Mouse (Mus musculus) lung, postnatal 0 days (tissue): ENCODE results near the gene Neurog1. TPM values are rescaled to one million over a fixed set of nuclear protein-coding genes. Genes with fewer than 3 reads are reported as not detected.
A peak's percentile ranks its signal among the peaks of the same experiment; 100 is the strongest.

ENCODE experiments used
- ATAC-seq: fragments of 200-750 bp; cut with Nextera tagmentation; 2 replicates; pipeline ENCODE4 v1.8.0; 2017; ENCODE audit warnings: moderate library complexity
- DNase-seq: peaks from one replicate; pipeline ENCODE4 v3.0.0-alpha.2; 2016; ENCODE audit warnings: low spot score
- H3K27ac ChIP-seq: fragments of 300-500 bp; sonication (generic); 2 replicates; pipeline ENCODE4 v1.5.1; 2014; ENCODE audit warnings: antibody characterized with exemption, mild to moderate bottlenecking, low read length, mixed read lengths
- H3K27me3 ChIP-seq: fragments of 300-500 bp; sonication (generic); replicated peaks from 2 replicates; pipeline ENCODE4 v1.6.1; 2014; ENCODE audit warnings: low read length, mixed read lengths; ENCODE audit not compliant: insufficient read depth
- H3K36me3 ChIP-seq: fragments of 300-500 bp; sonication (generic); 2 replicates; pipeline ENCODE4 v1.6.1; 2014; ENCODE audit warnings: low read length, mixed read lengths; ENCODE audit not compliant: insufficient read depth
- H3K4me1 ChIP-seq: fragments of 300-500 bp; sonication (generic); 2 replicates; pipeline ENCODE4 v1.6.1; 2014; ENCODE audit warnings: antibody characterized with exemption, low read depth, low read length, mixed read lengths; ENCODE audit not compliant: insufficient read depth
- H3K4me2 ChIP-seq: fragments of 300-500 bp; sonication (generic); replicated peaks from 2 replicates; pipeline ENCODE4 v1.6.1; 2014; ENCODE audit warnings: low read depth, mild to moderate bottlenecking, low read length, moderate library complexity, mixed read lengths
- H3K4me3 ChIP-seq: fragments of 300-500 bp; sonication (generic); 2 replicates; pipeline ENCODE4 v1.5.1; 2014; ENCODE audit warnings: low read depth, low read length
- H3K9ac ChIP-seq: fragments of 300-500 bp; sonication (generic); replicated peaks from 2 replicates; pipeline ENCODE4 v1.6.1; 2014; ENCODE audit warnings: low read depth, mild to moderate bottlenecking
- H3K9me3 ChIP-seq: fragments of 300-500 bp; sonication (generic); 2 replicates; pipeline ENCODE4 v1.6.1; 2016; ENCODE audit warnings: low read length, mixed read lengths
- CTCF ChIP-seq: IDR thresholded peaks from 2 replicates; pipeline ENCODE4 v1.5.1; 2016; ENCODE audit warnings: antibody characterized with exemption, mild to moderate bottlenecking
- EP300 ChIP-seq: IDR thresholded peaks from 2 replicates; pipeline ENCODE4 v1.6.1; 2016; ENCODE audit warnings: antibody characterized with exemption, mild to moderate bottlenecking, control low read depth
- WGBS: fragments of 180-500 bp; shearing (Covaris S2); extraction: QIAGEN DNeasy Blood & Tissue Kit; methylation state at CpG from one replicate; pipeline ENCODE4 v1.1.7; 2014; 5-methylcytosine and 5-hydroxymethylcytosine counted together
- polyA plus RNA-seq: library from polyadenylated mRNA; unstranded; fragments of >200 nt; fragmentation: Nextera tagmentation; extraction: Ambion mirVana; gene quantifications from 2 replicates; pipeline ENCODE4 v1.2.1, GENCODE M21; 2015

Gene Neurog1
- polyA plus RNA-seq, 1 experiment from 2014 or later, result not detected

DNA sequence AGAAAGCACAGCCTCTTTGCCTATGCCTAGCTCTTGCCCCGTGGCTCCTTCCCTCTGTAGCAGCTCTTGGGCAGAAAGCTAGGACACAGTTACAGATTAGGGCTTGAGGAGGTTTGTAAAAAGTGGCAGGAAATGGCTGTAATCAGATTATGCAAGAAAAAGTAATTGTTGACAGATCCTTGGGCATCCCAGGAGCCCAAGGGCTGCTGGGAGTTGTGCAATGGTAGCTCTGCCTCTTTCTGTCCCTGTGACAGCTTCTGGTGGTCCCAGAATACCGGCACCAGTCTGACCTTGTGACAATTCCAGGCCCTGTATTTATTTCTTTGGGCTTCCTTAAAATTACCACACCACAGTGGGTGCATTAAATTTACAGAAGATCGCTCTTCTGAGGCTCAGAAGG is 1.4 kb upstream of the Neurog1 start:
- Histone ChIP-seq H3K4me2 (no peak overlapping the region), H3K9me3 (no peaks in the 10 kb centered on the region), H3K27me3 (peaks cover 93% of the 10 kb centered on the region), H3K27ac (no peak overlapping the region), H3K9ac (no peak overlapping the region), H3K4me3 (no peak overlapping the region), H3K4me1 (peaks cover 5% of the 10 kb centered on the region; the same call in 1 of the 2 replicates), H3K36me3 (no peaks in the 10 kb centered on the region)
- peak; percentile 33 for DNase-seq
- ATAC-seq, result no peak
- TF ChIP-seq EP300 (no peak), CTCF (no peak)
- WGBS, result 17% methylated on average over 3 of the region's 3 CpGs

DNA sequence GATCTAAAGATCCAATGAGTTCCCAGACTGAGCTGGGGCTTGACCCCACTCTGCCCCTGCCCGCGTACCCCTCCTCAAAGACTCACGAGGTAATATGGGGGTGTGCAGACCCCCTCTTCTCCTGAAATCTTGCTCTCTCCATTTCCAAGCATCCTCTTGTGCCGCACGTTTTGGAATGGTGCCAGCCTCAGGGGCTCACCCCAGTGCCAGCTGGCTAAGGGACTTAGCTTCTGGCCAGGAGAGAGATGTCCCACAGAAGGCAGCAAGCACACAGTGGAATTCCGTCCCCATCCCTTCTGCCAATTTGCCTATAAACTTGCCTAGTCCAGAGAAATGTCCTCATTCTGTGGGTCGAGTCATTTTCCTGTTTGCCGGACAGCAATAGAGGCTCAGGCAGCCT is 820 bp upstream of the Neurog1 start:
- WGBS, result 8% methylated on average over 8 of the region's 8 CpGs
- peaks cover 5% of the 10 kb centered on the region; the same call in 1 of the 2 replicates for H3K4me1 ChIP-seq
- no peak overlapping the region for H3K9ac ChIP-seq
- no peaks in the 10 kb centered on the region for H3K36me3 ChIP-seq
- DNase-seq (no peak), ATAC-seq (no peak)
- H3K27me3 ChIP-seq, result peaks cover 92% of the 10 kb centered on the region
- H3K4me2 ChIP-seq, result no peak overlapping the region
- H3K9me3 ChIP-seq, result no peaks in the 10 kb centered on the region
- H3K27ac ChIP-seq, result no peak overlapping the region
- H3K4me3 ChIP-seq, result no peak overlapping the region
- TF ChIP-seq CTCF (no peak), EP300 (no peak)

DNA sequence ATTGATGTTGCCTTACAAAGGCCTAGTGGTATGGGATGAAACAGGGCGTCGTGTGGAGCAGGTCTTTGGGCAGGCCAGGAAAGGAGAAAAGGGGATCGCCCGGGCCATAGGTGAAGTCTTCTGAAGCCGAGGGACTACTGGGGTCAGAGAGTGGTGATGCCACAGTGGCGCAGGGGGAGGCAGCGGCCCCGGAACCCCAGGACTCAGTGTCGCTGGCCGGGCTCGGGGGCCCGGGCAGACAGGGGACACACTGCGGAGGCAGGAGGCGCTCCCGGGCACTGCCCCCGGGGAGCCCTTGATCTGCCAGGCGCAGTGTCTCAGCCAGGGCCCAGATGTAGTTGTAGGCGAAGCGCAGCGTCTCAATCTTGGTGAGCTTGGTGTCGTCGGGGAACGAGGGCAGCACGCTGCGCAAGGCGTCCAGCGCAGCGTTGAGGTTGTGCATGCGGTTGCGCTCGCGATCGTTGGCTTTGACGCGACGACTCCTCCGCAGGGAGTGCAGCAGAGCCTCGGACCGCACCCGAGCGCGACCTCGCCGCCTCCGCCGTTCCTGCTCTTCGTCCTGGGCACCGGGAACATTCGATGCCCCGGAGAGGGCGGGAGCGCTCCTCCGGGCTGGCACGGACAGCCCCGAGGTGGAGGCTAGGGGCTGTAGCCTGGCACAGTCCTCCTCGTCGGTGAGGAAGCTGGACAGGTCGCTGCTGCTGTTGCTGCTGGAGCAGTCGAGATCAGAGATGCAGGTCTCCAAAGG is 613 bp downstream of the Neurog1 start:
- H3K4me2 ChIP-seq, result no peak overlapping the region
- no peak overlapping the region for H3K9ac ChIP-seq
- no peak overlapping the region for H3K4me3 ChIP-seq
- no peak for TF ChIP-seq EP300
- TF ChIP-seq CTCF, result no peak
- H3K4me1 ChIP-seq, result peaks cover 5% of the 10 kb centered on the region; the same call in 1 of the 2 replicates
- peaks cover 89% of the 10 kb centered on the region for H3K27me3 ChIP-seq
- no peak overlapping the region for H3K27ac ChIP-seq
- no peaks in the 10 kb centered on the region for H3K36me3 ChIP-seq
- no peak for DNase-seq
- WGBS, result 1% methylated on average over 53 of the region's 59 CpGs
- no peak for ATAC-seq
- no peaks in the 10 kb centered on the region for H3K9me3 ChIP-seq

DNA sequence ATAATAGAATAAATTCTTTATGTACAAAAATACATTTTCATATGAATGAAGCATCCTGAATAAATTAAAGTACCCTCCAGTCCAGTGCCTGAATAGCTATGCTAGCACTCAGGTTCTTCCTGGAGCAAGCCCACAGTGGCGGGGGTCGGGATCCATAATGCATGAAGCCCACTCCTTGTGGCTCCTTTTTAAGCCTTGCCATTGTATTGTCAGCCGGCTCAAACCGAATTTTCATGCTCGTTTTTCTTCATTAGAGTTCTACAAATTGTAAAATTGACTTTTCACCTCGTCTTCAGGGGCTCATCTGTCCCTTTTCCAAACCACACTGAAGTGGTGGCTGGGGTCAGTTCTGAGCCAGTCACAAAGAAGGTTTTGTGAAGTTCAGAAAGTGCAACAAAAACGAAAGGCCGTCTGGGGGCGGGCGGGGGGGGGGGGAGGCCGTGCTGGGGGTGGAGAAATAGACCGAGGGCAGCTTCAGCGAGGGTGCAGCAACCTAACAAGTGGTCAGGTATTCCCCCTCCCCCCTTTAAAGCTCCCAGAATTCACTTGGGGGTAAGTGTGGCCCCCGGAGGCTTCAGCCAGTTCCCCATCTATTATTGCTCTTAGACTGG is 1.3 kb downstream of the Neurog1 start:
- 3% methylated on average over 14 of the region's 14 CpGs for WGBS
- peaks cover 5% of the 10 kb centered on the region; the same call in 1 of the 2 replicates for H3K4me1 ChIP-seq
- H3K27me3 ChIP-seq, result peaks cover 83% of the 10 kb centered on the region

DNA sequence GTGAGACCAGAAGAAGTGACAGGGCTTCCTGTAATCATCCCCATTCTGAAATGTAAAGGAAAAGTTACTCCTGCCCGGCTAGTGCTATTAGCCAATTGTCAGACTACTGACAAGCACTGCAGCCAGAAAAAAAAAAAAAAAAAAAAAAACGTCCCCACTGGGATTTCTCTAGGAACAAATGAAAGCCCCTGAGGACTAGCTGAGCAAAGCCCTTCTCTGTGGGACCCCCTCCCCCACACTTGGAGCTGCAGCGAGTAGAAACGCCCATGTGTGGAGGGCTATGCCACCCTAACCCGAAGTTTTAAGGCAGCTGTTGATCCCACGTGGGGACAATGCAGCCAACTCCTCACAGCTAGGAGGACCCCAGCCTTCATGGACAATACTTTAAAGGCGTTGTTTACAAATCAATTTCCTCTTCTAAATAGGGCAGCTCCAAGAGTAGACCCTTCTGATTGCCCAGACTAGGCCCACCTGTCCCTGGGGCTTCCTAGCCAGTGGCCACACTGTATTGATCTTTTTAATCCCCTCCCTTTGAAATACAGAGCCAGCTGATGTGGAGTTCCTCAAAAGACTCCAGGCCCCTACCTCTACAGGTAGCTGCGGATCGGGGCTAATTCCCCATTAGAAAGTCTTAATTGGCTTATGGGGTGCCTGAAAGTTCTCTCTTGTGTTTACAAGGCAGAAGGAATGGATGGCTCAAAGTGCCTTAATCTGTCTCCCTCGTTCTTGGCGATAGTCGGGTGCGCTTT is 2.2 kb downstream of the Neurog1 start:
- H3K27me3 ChIP-seq, result peaks cover 74% of the 10 kb centered on the region
- no peaks in the 10 kb centered on the region for H3K36me3 ChIP-seq
- 3% methylated on average over 13 of the region's 13 CpGs for WGBS
- no peaks in the 10 kb centered on the region for H3K9me3 ChIP-seq
- H3K4me3 ChIP-seq, result no peak overlapping the region
- TF ChIP-seq EP300 (no peak), CTCF (no peak)
- H3K27ac ChIP-seq, result no peak overlapping the region
- ATAC-seq, result no peak
- H3K4me1 ChIP-seq, result peaks cover 5% of the 10 kb centered on the region; the same call in 1 of the 2 replicates
- H3K9ac ChIP-seq, result no peak overlapping the region
- no peak overlapping the region for H3K4me2 ChIP-seq
- no peak for DNase-seq

More for the DNA sequence above, 1.3 kb downstream of the Neurog1 start:
- H3K9me3 ChIP-seq, result no peaks in the 10 kb centered on the region
- no peaks in the 10 kb centered on the region for H3K36me3 ChIP-seq
- DNase-seq (no peak), ATAC-seq (no peak)
- H3K9ac ChIP-seq, result no peak overlapping the region
- TF ChIP-seq EP300 (no peak), CTCF (no peak)
- no peak overlapping the region for H3K4me2 ChIP-seq
- H3K27ac ChIP-seq, result no peak overlapping the region
- no peak overlapping the region for H3K4me3 ChIP-seq

DNA sequence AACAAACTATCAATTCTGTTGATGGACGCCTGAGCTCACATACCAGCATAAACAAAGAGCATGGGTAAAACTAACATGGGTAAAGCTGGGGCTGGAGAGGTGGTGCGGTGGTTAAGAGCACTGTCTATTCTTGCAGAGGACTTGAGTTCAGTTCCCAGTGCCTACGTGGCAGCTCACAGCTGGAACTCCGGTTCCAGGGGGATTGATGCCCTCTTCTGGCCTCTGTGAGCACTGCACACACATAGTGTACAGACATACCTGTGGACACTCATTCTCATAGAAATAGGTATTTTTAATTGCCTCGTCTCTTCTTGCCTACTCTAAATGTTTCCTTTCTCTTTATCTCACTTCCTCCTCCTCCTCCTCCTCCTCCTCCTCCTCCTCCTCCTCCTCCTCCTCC is 8.9 kb downstream of the Neurog1 start:
- Histone ChIP-seq H3K9me3 (no peaks in the 10 kb centered on the region), H3K9ac (no peak overlapping the region), H3K4me1 (no peaks in the 10 kb centered on the region), H3K4me3 (no peak overlapping the region), H3K27ac (no peak overlapping the region), H3K4me2 (no peak overlapping the region), H3K36me3 (no peaks in the 10 kb centered on the region), H3K27me3 (peaks cover 16% of the 10 kb centered on the region)
- WGBS, result 78% methylated on average over 5 of the region's 5 CpGs
- no peak for TF ChIP-seq CTCF
- no peak for TF ChIP-seq EP300
- ATAC-seq (no peak), DNase-seq (no peak)
